In the genomic region with DNA sequence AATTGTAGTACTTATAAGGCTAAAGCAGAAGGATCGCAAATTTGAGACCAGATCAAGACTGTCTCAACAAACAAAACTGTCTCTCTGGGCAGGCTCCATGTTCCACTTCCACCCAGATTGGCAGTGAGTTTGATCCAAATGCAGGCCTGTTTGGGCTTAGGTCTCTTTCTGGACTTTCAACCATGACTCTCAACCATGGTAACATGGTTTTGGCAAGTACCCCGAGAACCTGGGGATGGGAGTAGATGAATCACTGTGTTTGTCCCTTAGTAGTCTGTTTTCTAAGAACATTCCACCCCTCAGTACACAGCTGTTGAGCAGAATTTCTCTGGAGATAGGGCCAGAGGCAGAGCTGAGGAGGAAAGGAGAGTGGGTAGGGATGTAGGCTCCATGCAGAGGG, we compare ENCODE assay signal across 31 mouse cellular contexts. TPM values are rescaled to one million over a fixed set of nuclear protein-coding genes. Genes with fewer than 3 reads are reported as not detected.
DNase-seq lines count a peak whose midpoint lies in the region; ATAC-seq and TF ChIP-seq lines count a peak whose summit lies in the region.
"Had no signal": no experiment of that assay in that cellular context is flagged by ENCODE, and none has a peak within 500 bp of the region (broad histone marks: within the 10 kb centered on the region; RNA-seq: fewer than 3 reads in every experiment).

No protein-coding gene starts in this region.

- no peaks in the 10 kb centered on the region; the same call in 1 of the 2 replicates for H3K4me1 ChIP-seq in kidney, adult 2 months (ENCODE audit: control insufficient read depth, insufficient read depth, low read length)
- H3K4me1 ChIP-seq in kidney, embryonic 14.5 days (ENCODE audit: control insufficient read depth, insufficient read depth, low read length), result no peaks in the 10 kb centered on the region
- H3K4me1 ChIP-seq: embryonic facial prominence, embryonic 10.5 days; embryonic facial prominence, embryonic 13.5 days; forebrain, embryonic 10.5 days; forebrain, embryonic 13.5 days; heart, embryonic 12.5 days; heart, embryonic 15.5 days had no signal

- no peak for TF ChIP-seq POLR2A in kidney, adult 2 months (IDR thresholded peaks at IDR 0.05; ENCODE audit: low read depth, low read length)

- no peaks in the 10 kb centered on the region for H3K9me3 ChIP-seq in kidney, embryonic 14.5 days (ENCODE audit: control insufficient read depth, low read length)
- H3K9me3 ChIP-seq: embryonic facial prominence, embryonic 10.5 days; embryonic facial prominence, embryonic 13.5 days; forebrain, embryonic 10.5 days; forebrain, embryonic 13.5 days; heart, embryonic 12.5 days; heart, embryonic 15.5 days had no signal

- H3K27ac ChIP-seq in kidney, adult 2 months (ENCODE audit: insufficient read depth, low read depth, low read length), result no peak overlapping the region
- no peak overlapping the region for H3K27ac ChIP-seq in kidney, embryonic 14.5 days (ENCODE audit: low read depth, low read length)
- H3K27ac ChIP-seq: embryonic facial prominence, embryonic 10.5 days; embryonic facial prominence, embryonic 13.5 days; forebrain, embryonic 10.5 days; forebrain, embryonic 13.5 days; gastrocnemius, adult 2 months; heart, adult 2 months; heart, embryonic 15.5 days; hindbrain, embryonic 14.5 days; hindbrain, postnatal 0 days had no signal

- WGBS in kidney, adult 2 months, result 78% methylated on average over 2 of the region's 2 CpGs
- 94% methylated on average over 2 of the region's 2 CpGs for WGBS in kidney, embryonic 14.5 days

- H3K4me2 ChIP-seq in kidney, embryonic 14.5 days (replicated peaks; ENCODE audit: low read depth, low read length), result no peak overlapping the region
- H3K4me2 ChIP-seq: embryonic facial prominence, embryonic 13.5 days; forebrain, embryonic 13.5 days; heart, embryonic 12.5 days; heart, embryonic 15.5 days; hindbrain, embryonic 14.5 days had no signal

- H3K4me3 ChIP-seq in kidney, adult 2 months (ENCODE audit: insufficient read depth, low read depth, low read length), result no peak overlapping the region
- no peak overlapping the region for H3K4me3 ChIP-seq in kidney, embryonic 14.5 days (ENCODE audit: low read length)
- H3K4me3 ChIP-seq: embryonic facial prominence, embryonic 10.5 days; embryonic facial prominence, embryonic 13.5 days; erythroblast, embryonic 14.5 days; forebrain, embryonic 10.5 days; forebrain, embryonic 13.5 days; gastrocnemius, adult 2 months; heart, adult 2 months; heart, embryonic 12.5 days; heart, embryonic 15.5 days had no signal

- H3K9ac ChIP-seq in kidney, embryonic 14.5 days (ENCODE audit: low read depth, low read length), result no peak overlapping the region
- H3K9ac ChIP-seq: embryonic facial prominence, embryonic 13.5 days; forebrain, embryonic 13.5 days; heart, embryonic 12.5 days; heart, embryonic 15.5 days; hindbrain, embryonic 14.5 days had no signal

- TF ChIP-seq CTCF in kidney, adult 2 months (conservative IDR thresholded peaks at IDR 0.05; ENCODE audit: insufficient read depth, insufficient read length, low read depth, low read length), result no peak

- peaks cover 14% of the 10 kb centered on the region for H3K36me3 ChIP-seq in kidney, adult 2 months (ENCODE audit: control insufficient read depth, insufficient read depth, low read length)
- H3K36me3 ChIP-seq in kidney, embryonic 14.5 days (ENCODE audit: control insufficient read depth, insufficient read depth, low read length), result peaks cover 61% of the 10 kb centered on the region

- ATAC-seq in kidney, embryonic 14.5 days (ENCODE audit: low FRiP score, low TSS enrichment), result no peak
- no peak for ATAC-seq in erythroid progenitor cell, adult 5-6 weeks (replicated peaks; ENCODE audit: low FRiP score, poor library complexity, severe bottlenecking)
- ATAC-seq: forebrain, embryonic 13.5 days; forebrain, embryonic 16.5 days; hindbrain, postnatal 0 days; inflammation-experienced regulatory T-cells, adult 6 months; intestine, embryonic 16.5 days had no signal

- peak; percentile 23 for DNase-seq in gastrocnemius, adult 18-20 months (ENCODE audit: low spot score)
- DNase-seq in gastrocnemius, postnatal 10 days, result no peak
- DNase-seq in kidney, adult 2 months, result peak; percentile 72
- peak; percentile 9 for DNase-seq in Muller cell, postnatal 12 days (ENCODE audit: inconsistent ontology term)
- peak; percentile 29 for DNase-seq in brain, adult 2 months (ENCODE audit: low read depth, low spot score)
- DNase-seq in spleen, postnatal 10 days (ENCODE audit: low spot score in 2 of 2), result no peak
- DNase-seq: adrenal gland, postnatal 10 days; adrenal gland, postnatal 36 days; cerebellum, adult 11-12 months; cerebellum, adult 8-10 months; cerebellum, postnatal 36 days; embryo, embryonic 11 days; gastrocnemius, adult 2 months; gastrocnemius, postnatal 25 days; heart, adult 2 months; heart, postnatal 10 days; heart, postnatal 36 days had no signal

- H3K27me3 ChIP-seq in kidney, adult 2 months (replicated peaks; ENCODE audit: control insufficient read depth, insufficient read depth, low read length), result no peaks in the 10 kb centered on the region
- no peaks in the 10 kb centered on the region for H3K27me3 ChIP-seq in kidney, embryonic 14.5 days (ENCODE audit: control insufficient read depth, insufficient read depth, low read length)
- H3K27me3 ChIP-seq: embryonic facial prominence, embryonic 13.5 days; forebrain, embryonic 13.5 days; heart, embryonic 12.5 days; heart, embryonic 15.5 days had no signal

RNA-seq across cellular contexts. Expression of gene Alpk3, which starts 31.6 kb away (rescaled TPM):
- 100 to 1,000 TPM; 286 to 347 TPM for total RNA-seq in gastrocnemius, adult 18-20 months (2021)
- 100 to 1,000 TPM; 104 to 110 TPM for total RNA-seq in gastrocnemius, postnatal 10 days (2021)
- 0.04 and 0.88 TPM in 2 replicates for polyA plus RNA-seq in kidney, adult 2 months (2012; rRNA removed)
- 0.13 and 0.34 TPM in 2 replicates for polyA plus RNA-seq in kidney, embryonic 14.5 days (2014; fragmentation: Nextera tagmentation; extraction: Ambion mirVana)
- 0.36 TPM in 1 of 2 replicates, not detected in the other for total RNA-seq in erythroid progenitor cell, adult 5-6 weeks (2015; ENCODE audit: low replicate concordance)
- not detected in 2 replicates for total RNA-seq in erythroid progenitor cell, adult 5-6 weeks (2017; ENCODE audit: low replicate concordance)
- polyA plus RNA-seq: forebrain, embryonic 13.5 days had no signal

RNA-seq across cellular contexts. Expression of gene Zfp592, which starts 32.3 kb away (rescaled TPM):
- 10 to 100 TPM; 15.2 to 15.5 TPM for total RNA-seq in gastrocnemius, adult 18-20 months (2021)
- 10 to 100 TPM; 14.8 to 18.2 TPM for total RNA-seq in gastrocnemius, postnatal 10 days (2021)
- 16.9 and 17.4 TPM in 2 replicates for polyA plus RNA-seq in kidney, adult 2 months (2012; rRNA removed)
- 9.1 and 16.1 TPM in 2 replicates for polyA plus RNA-seq in kidney, embryonic 14.5 days (2014; fragmentation: Nextera tagmentation; extraction: Ambion mirVana)
- total RNA-seq in erythroid progenitor cell, adult 5-6 weeks (2015; ENCODE audit: low replicate concordance), result 23.8 and 33.1 TPM in 2 replicates
- 22.3 and 38.0 TPM in 2 replicates for total RNA-seq in erythroid progenitor cell, adult 5-6 weeks (2017; ENCODE audit: low replicate concordance)

Comparison
In these comparisons a context has a peak if more than half of its experiments do, and no peak if none do; other contexts are left out.
1. DNase-seq: peak in gastrocnemius, adult 18-20 months (single experiment), kidney, adult 2 months (single experiment), Muller cell, postnatal 12 days (single experiment) and brain, adult 2 months (single experiment); none in gastrocnemius, postnatal 10 days (single experiment) and spleen, postnatal 10 days (0 of 2).
2. RNA of gene Alpk3, which starts 31.6 kb away (total RNA-seq): 286 to 347 TPM in gastrocnemius, adult 18-20 months and 104 to 110 TPM in gastrocnemius, postnatal 10 days; 0.36 TPM in erythroid progenitor cell, adult 5-6 weeks; every median in the first group is over 10 times any median in the second.